ENCODE assay signal across 9 mouse cellular contexts in genomic region chr5:115429359-115430186, GRCm38 (mm10). TPM values are rescaled to one million over a fixed set of nuclear protein-coding genes. Genes with fewer than 3 reads are reported as not detected.
DNase-seq lines count a peak whose midpoint lies in the region; ATAC-seq lines count a peak whose summit lies in the region.
"Had no signal": no experiment of that assay in that cellular context is flagged by ENCODE, and none has a peak within 500 bp of the region (broad histone marks: within the 10 kb centered on the region; RNA-seq: fewer than 3 reads in every experiment).

Gene Msi1, plus strand, starts transcription at chr5:115429599.

- H3K27me3 ChIP-seq in lung, embryonic 16.5 days (ENCODE audit: control insufficient read depth, insufficient read depth, low read depth, low read length) = peaks cover 17% of the 10 kb centered on the region
- no peaks in the 10 kb centered on the region for H3K27me3 ChIP-seq in forebrain, embryonic 13.5 days

- under 1% methylated on average over 49 of the region's 117 CpGs for WGBS in lung, embryonic 16.5 days
- WGBS in forebrain, embryonic 13.5 days = 0% methylated on average over 25 of the region's 117 CpGs

- peak; percentile 18 for DNase-seq in cerebellum, adult 9-11 months
- DNase-seq in cerebellum, adult 11 months = no peak
- DNase-seq in lung, postnatal 25 days (ENCODE audit: low spot score) = no peak
- peak in 1 of 2 experiments; percentile 62 for DNase-seq in left cerebral cortex, postnatal 10 days (ENCODE audit: extremely low spot score in 1 of 2, low spot score in 2 of 2)
- DNase-seq in neural tube, embryonic 10.5 days (ENCODE audit: extremely low spot score, low spot score) = peak; percentile 81
- no peak for DNase-seq in urinary bladder, adult 18-20 months (ENCODE audit: low spot score in 2 of 2)

- peak; percentile 82 for ATAC-seq in lung, embryonic 16.5 days (ENCODE audit: low read depth)
- ATAC-seq in forebrain, embryonic 13.5 days = peak; percentile 70

- peaks cover 15% of the 10 kb centered on the region; the same call in 1 of the 2 replicates for H3K4me1 ChIP-seq in lung, embryonic 16.5 days (replicated peaks; ENCODE audit: control insufficient read depth, insufficient read depth, low read length)
- H3K4me1 ChIP-seq in forebrain, embryonic 13.5 days = peaks cover 56% of the 10 kb centered on the region

- H3K4me2 ChIP-seq in lung, embryonic 16.5 days (ENCODE audit: low read depth, low read length) = peak within 1 kb of the TSS; percentile 99
- H3K4me2 ChIP-seq in forebrain, embryonic 13.5 days = peak within 1 kb of the TSS; percentile 96

- H3K36me3 ChIP-seq in lung, embryonic 16.5 days (ENCODE audit: control insufficient read depth, insufficient read depth, low read length) = 0 out of 2 replicates have a peak, but pooled peaks cover 2% of the 10 kb centered on the region
- H3K36me3 ChIP-seq in forebrain, embryonic 13.5 days (ENCODE audit: poor library complexity, severe bottlenecking) = peaks cover 26% of the 10 kb centered on the region

- H3K9me3 ChIP-seq in lung, embryonic 16.5 days (ENCODE audit: control insufficient read depth, low read length) = no peaks in the 10 kb centered on the region
- H3K9me3 ChIP-seq in forebrain, embryonic 13.5 days (replicated peaks) = no peaks in the 10 kb centered on the region

- H3K9ac ChIP-seq in lung, embryonic 16.5 days (ENCODE audit: low read length) = peak within 1 kb of the TSS; percentile 90
- H3K9ac ChIP-seq in forebrain, embryonic 13.5 days = peak within 1 kb of the TSS; percentile 100

- 0 out of 2 replicates have a peak within 1 kb of the TSS, but pooled peaks have one; percentile 19 for H3K27ac ChIP-seq in lung, embryonic 16.5 days (ENCODE audit: low read length)
- peak within 1 kb of the TSS; percentile 100 for H3K27ac ChIP-seq in forebrain, embryonic 13.5 days

- intact Hi-C loops in left cerebral cortex, postnatal 10 days (cut with DNase I) = no loop called here

- peak within 1 kb of the TSS; percentile 90 for H3K4me3 ChIP-seq in lung, embryonic 16.5 days (ENCODE audit: low read length)
- peak within 1 kb of the TSS; percentile 100 for H3K4me3 ChIP-seq in forebrain, embryonic 13.5 days

RNA-seq across cellular contexts. Expression of gene Msi1, which starts in this region (rescaled TPM):
- polyA plus RNA-seq in lung, embryonic 16.5 days (2015; fragmentation: Nextera tagmentation; extraction: Ambion mirVana) = 3.9 and 6.0 TPM in 2 replicates
- 99.0 and 107 TPM in 2 replicates for polyA plus RNA-seq in forebrain, embryonic 13.5 days (2015; fragmentation: Nextera tagmentation; extraction: Ambion mirVana)
- 10 to 100 TPM; 54.2 to 58.0 TPM for total RNA-seq in left cerebral cortex, postnatal 10 days (2021)
- total RNA-seq: common myeloid progenitor, adult 5-6 weeks had no signal

Comparison
In these comparisons a context has a peak if more than half of its experiments do, and no peak if none do; other contexts are left out.
1. RNA of gene Msi1 (polyA plus RNA-seq): 99.0 to 107 TPM in forebrain, embryonic 13.5 days; 3.9 to 6.0 TPM in lung, embryonic 16.5 days; every median in the first group is over 10 times any median in the second.
2. DNase-seq: peak in cerebellum, adult 9-11 months (single experiment) and neural tube, embryonic 10.5 days (single experiment); none in cerebellum, adult 11 months (single experiment), lung, postnatal 25 days (single experiment) and urinary bladder, adult 18-20 months (0 of 2).